Mouse (Mus musculus) ES-Bruce4 (cell line): ENCODE measurements at regions not wholly inside any gene's neighbourhood (a gene's known extent, or its start where the extent isn't known, plus 50 kb on each side); places are given as distances from the start of the nearest gene placed in this dataset.

ENCODE experiments used
- H3K27ac ChIP-seq: 2 replicates; pipeline ENCODE4 v1.5.1; 2012; ENCODE audit warnings: low read length, inconsistent platforms; ENCODE audit not compliant: insufficient read depth
- H3K27me3 ChIP-seq: 2 replicates; pipeline ENCODE4 v1.6.1; 2012; ENCODE audit warnings: mild to moderate bottlenecking, low read length, inconsistent platforms; ENCODE audit not compliant: control insufficient read depth, poor library complexity, insufficient read depth, severe bottlenecking
- H3K36me3 ChIP-seq: 2 replicates; pipeline ENCODE4 v1.6.1; 2012; ENCODE audit warnings: inconsistent platforms, mild to moderate bottlenecking, low read length, moderate library complexity; ENCODE audit not compliant: control insufficient read depth, poor library complexity, insufficient read depth, severe bottlenecking
- H3K4me1 ChIP-seq: one replicate; pipeline ENCODE4 v1.8.1; 2011; ENCODE audit warnings: low read length; ENCODE audit not compliant: control insufficient read depth, insufficient read depth
- H3K4me3 ChIP-seq: 2 replicates; pipeline ENCODE4 v1.5.1; 2011; ENCODE audit warnings: low read depth, mild to moderate bottlenecking, low read length
- H3K9ac ChIP-seq: 2 replicates; pipeline ENCODE4 v1.6.1; 2012; ENCODE audit warnings: low read depth, mild to moderate bottlenecking, inconsistent platforms; ENCODE audit not compliant: poor library complexity, severe bottlenecking
- H3K9me3 ChIP-seq: replicated peaks from 2 replicates; pipeline ENCODE4 v1.6.1; 2012; ENCODE audit warnings: mild to moderate bottlenecking, low read length, inconsistent platforms; ENCODE audit not compliant: control insufficient read depth, poor library complexity, insufficient read depth, severe bottlenecking
- CTCF ChIP-seq: IDR thresholded peaks from one replicate; pipeline ENCODE4 v1.8.1; 2011; ENCODE audit warnings: low read depth, low read length
- EP300 ChIP-seq: IDR thresholded peaks from 2 replicates; pipeline ENCODE4 v1.6.1; 2011; ENCODE audit warnings: low read depth, low read length; ENCODE audit not compliant: insufficient read depth
- POLR2A ChIP-seq: IDR thresholded peaks from one replicate; pipeline ENCODE4 v1.8.1; 2011; ENCODE audit warnings: low read length; ENCODE audit not compliant: insufficient read depth

GRCm38 (mm10) chr3:130986101-130986500 is 124.2 kb upstream of the Lef1 start:
- TF ChIP-seq CTCF (no peak), POLR2A (no peak), EP300 (no peak)
- Histone ChIP-seq H3K4me1 (no peaks in the 10 kb centered on the region), H3K36me3 (no peaks in the 10 kb centered on the region), H3K27ac (no peak overlapping the region), H3K4me3 (no peak overlapping the region), H3K9me3 (no peaks in the 10 kb centered on the region), H3K27me3 (no peaks in the 10 kb centered on the region), H3K9ac (no peak overlapping the region)

GRCm38 (mm10) chr3:130981566-130981965 is 128.7 kb upstream of the Lef1 start:
- H3K4me1 ChIP-seq, result no peaks in the 10 kb centered on the region
- no peak overlapping the region for H3K27ac ChIP-seq
- no peak overlapping the region for H3K9ac ChIP-seq
- no peaks in the 10 kb centered on the region for H3K27me3 ChIP-seq
- H3K9me3 ChIP-seq, result no peaks in the 10 kb centered on the region
- TF ChIP-seq CTCF, result no peak
- TF ChIP-seq POLR2A, result no peak
- TF ChIP-seq EP300, result no peak
- H3K4me3 ChIP-seq, result no peak overlapping the region
- H3K36me3 ChIP-seq, result no peaks in the 10 kb centered on the region

- Histone ChIP-seq H3K4me1 (no peaks in the 10 kb centered on the region), H3K9me3 (no peaks in the 10 kb centered on the region), H3K27me3 (no peaks in the 10 kb centered on the region), H3K9ac (no peak overlapping the region), H3K36me3 (no peaks in the 10 kb centered on the region), H3K27ac (no peak overlapping the region), H3K4me3 (no peak overlapping the region)
- no peak for TF ChIP-seq EP300
- no peak for TF ChIP-seq POLR2A
- no peak for TF ChIP-seq CTCF
Observed at GRCm38 (mm10) chr3:130978986-130979642, 131.2 kb upstream of the Lef1 start.

- Histone ChIP-seq H3K4me1 (no peaks in the 10 kb centered on the region), H3K4me3 (no peak overlapping the region), H3K27ac (no peak overlapping the region), H3K36me3 (no peaks in the 10 kb centered on the region), H3K27me3 (no peaks in the 10 kb centered on the region), H3K9me3 (no peaks in the 10 kb centered on the region), H3K9ac (no peak overlapping the region)
- no peak for TF ChIP-seq EP300
- no peak for TF ChIP-seq POLR2A
- no peak for TF ChIP-seq CTCF
Observed at GRCm38 (mm10) chr3:130977921-130978700, 132.2 kb upstream of the Lef1 start.

- no peak overlapping the region for H3K27ac ChIP-seq
- no peak overlapping the region for H3K9ac ChIP-seq
- H3K27me3 ChIP-seq, result no peaks in the 10 kb centered on the region
- H3K9me3 ChIP-seq, result no peaks in the 10 kb centered on the region
- no peak overlapping the region for H3K4me3 ChIP-seq
- no peaks in the 10 kb centered on the region for H3K36me3 ChIP-seq
- TF ChIP-seq POLR2A (no peak), EP300 (no peak), CTCF (no peak)
- H3K4me1 ChIP-seq, result no peaks in the 10 kb centered on the region
Observed at GRCm38 (mm10) chr3:130976206-130976605, 134.1 kb upstream of the Lef1 start.

- H3K27ac ChIP-seq, result no peak overlapping the region
- no peaks in the 10 kb centered on the region for H3K4me1 ChIP-seq
- TF ChIP-seq POLR2A (no peak), EP300 (no peak), CTCF (no peak)
- H3K36me3 ChIP-seq, result no peaks in the 10 kb centered on the region
- no peak overlapping the region for H3K4me3 ChIP-seq
- no peaks in the 10 kb centered on the region for H3K9me3 ChIP-seq
- no peaks in the 10 kb centered on the region for H3K27me3 ChIP-seq
- H3K9ac ChIP-seq, result no peak overlapping the region
Observed at GRCm38 (mm10) chr3:130975291-130975690, 135.0 kb upstream of the Lef1 start.
